Mouse (Mus musculus): ENCODE data around the gene Krtap3-3.

GRCm38 (mm10) chr11:99581564-99581963, 30.9 kb upstream of the Krtap3-3 start:
- TF ChIP-seq MAX (IDR thresholded peaks at IDR 0.05) = no peak
- TF ChIP-seq CTCF (IDR thresholded peaks at IDR 0.05; ENCODE audit: control insufficient read depth, insufficient read depth, insufficient read length) = no peak
- TF ChIP-seq MYOG (IDR thresholded peaks at IDR 0.05; ENCODE audit: control insufficient read depth, extremely low read depth, insufficient read length) = no peak
- no peak for TF ChIP-seq CEBPB (IDR thresholded peaks at IDR 0.05; ENCODE audit: low read depth)
- no peak for TF ChIP-seq USF1 (IDR thresholded peaks at IDR 0.05; ENCODE audit: low read depth)
- TF ChIP-seq FOSL1 (IDR thresholded peaks at IDR 0.05; ENCODE audit: insufficient read depth, low read length, poor library complexity, severe bottlenecking) = peak; percentile 51

All from C2C12 (cell line).